Mouse (Mus musculus) E14TG2a.4 (cell line): ENCODE data around the gene Naa40.

Experiments used
- CTCF ChIP-seq: conservative IDR thresholded peaks from 2 replicates; pipeline ENCODE4 v1.5.1; 2014; ENCODE audit warnings: low read length
- NANOG ChIP-seq: IDR thresholded peaks from 2 replicates; pipeline ENCODE4 v1.6.1; 2014; ENCODE audit warnings: borderline replicate concordance, low read length, mixed read lengths

DNA sequence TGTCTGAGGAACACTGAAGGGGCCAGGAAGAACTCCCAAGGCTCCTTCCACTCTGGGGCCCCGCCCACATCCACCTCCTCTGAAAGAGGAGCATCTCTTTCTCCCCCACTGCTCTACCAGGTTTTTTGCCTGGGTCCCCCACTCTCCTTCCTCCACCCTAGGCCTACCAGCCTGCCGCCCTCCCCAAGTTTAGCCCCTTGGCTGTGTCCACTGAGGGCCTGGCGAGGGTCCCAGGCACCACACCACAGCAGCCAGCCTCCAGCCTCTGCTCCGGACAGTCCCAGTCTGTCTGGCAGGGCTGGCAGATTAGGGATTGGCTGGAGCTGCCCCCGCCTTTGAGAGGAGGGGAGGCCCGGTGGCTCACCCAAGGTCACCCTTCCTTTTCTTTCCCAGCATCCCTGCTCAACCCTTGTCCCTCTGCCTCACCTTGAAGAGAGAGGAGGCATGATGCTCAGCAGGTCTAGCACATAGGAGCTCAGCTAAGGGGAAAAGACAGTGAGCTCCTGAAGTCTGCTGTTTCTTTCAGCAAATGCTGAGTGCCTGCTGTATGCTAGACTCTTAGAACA lies 23.9 kb upstream of the Naa40 start:
- TF ChIP-seq CTCF (no peak), NANOG (peak; percentile 20; the same call in 1 of the 2 replicates)
